Mouse (Mus musculus): ENCODE results near the gene Npepl1.

Gene Npepl1

GRCm38 (mm10) chr2:174110783-174111549 is 817 bp downstream of the Npepl1 start:
- DNase-seq = no peak

DNA sequence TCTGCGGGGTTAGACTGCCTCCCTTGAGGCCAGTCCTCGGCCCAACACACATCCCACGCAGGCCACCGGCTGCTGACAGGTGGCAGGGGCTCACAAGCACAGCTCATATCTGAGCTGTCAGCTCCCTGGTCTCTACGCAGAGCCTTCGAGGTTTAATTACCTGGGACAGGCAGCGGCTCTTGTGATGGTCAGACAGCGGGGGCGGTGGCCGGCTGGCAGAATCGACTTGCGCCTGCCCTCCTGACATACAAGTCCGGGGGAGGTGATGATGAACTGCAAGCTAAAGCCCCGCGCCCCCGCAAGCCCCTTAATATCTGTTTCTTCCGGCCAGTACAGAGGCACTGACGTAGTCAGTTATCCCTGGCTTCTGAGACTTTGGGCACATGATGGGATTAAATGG is 2.8 kb downstream of the Npepl1 start:
- no peak for DNase-seq

DNA sequence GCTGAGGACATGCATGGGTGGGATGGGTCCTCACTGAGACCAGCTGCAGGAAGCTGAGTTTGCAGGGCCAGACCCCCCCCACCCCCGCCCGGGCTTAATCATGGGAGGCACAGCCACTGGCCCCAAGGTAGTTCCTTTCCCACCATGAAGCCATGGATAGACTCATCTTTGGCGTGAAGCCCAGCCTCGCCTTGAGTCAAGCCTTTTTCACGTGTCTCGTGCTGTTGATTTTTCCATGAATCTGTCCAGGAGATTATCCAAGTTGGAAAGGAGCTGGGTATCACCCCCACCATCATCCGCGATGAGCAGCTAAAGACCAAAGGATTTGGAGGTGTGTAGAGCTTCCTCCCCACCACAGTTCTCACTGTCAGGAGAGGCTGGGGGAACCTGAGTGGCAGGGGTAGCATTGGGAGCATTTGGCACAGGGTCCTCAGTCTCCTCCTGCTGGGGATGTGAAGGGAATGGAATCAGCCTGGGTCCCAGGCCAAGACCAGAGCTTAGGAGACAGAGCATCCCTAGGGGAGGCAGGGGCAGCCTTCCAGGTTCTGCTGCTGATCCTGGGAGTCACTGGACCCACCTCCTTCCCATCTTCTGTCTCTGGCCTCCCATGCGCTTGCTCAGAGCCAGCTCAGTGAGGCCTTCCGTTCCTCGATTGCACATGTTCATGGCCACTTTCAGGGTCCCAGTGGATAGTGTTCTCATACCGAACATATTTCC is 4.2 kb downstream of the Npepl1 start:
- DNase-seq = peak; percentile 29

DNA sequence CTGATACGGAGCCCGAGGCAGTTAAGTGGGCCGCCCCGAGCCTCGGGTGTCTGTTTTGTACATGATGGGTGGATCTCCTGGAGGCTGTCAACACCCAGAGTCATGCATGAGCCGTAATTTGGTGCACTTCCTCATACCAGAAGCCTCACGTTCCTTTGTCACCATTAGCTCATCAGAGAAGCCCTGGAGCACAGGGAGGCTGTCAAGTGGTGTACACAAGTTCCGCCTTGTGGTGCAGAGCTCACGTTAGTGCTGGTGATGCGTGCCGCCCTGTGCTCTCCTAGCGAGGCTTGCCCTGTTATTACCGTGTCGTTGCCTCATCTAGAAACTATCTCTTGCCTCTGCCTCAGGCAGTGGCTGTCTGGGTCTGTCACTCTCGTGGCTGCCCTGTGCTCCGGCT is 6.8 kb downstream of the Npepl1 start:
- DNase-seq = no peak

- DNase-seq = no peak
Observed at GRCm38 (mm10) chr2:174118141-174118540, 8.0 kb downstream of the Npepl1 start.

DNA sequence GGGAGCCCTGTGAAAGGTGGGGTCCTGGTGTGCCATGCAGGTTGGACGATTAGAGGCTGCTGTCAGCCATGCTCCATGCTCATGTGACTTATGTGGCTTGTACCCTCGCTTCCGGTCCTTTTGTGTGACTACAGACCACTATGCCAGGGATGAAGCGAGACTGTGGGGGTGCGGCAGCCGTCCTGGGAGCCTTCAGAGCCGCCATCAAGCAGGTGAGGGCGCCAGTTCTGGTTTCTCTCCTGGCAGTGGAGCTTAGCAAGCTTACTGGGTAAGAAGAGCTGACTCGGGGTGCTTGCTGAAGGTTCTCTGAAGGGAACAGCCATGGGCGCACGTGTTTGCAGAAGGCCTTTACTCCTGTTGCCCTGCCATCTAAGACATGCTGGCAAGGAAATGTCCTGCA is 9.1 kb downstream of the Npepl1 start:
- DNase-seq = no peak

- DNase-seq = no peak
Observed at GRCm38 (mm10) chr2:174120631-174121030, 10.5 kb downstream of the Npepl1 start.

DNA sequence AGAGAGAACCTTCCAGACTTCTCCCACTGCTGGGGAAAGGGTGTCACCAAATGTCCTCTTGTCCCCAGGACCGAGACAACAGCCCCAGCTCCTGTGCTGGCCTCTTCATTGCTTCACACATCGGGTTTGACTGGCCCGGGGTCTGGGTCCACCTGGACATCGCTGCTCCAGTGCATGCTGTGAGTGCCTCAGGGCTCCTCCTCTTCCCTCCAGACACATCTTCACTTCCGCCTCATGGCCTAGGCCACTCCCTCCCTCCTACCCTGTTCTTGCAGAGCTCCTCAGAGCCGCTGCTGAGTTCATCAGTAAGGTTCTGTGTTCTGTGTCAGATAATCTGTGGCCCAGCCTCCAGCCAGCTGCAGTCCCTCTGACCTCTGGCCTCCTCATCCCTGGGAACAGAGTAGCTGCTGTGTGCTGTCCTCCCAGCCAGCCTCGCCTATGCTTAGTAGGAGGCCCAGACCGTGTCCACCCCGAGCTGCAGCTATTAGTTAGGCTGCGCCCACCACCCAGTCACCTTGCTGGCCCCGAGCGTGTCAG is 11.3 kb downstream of the Npepl1 start:
- no peak for DNase-seq

GRCm38 (mm10) chr2:174122331-174122730 is 12.2 kb downstream of the Npepl1 start:
- DNase-seq = no peak

- DNase-seq = no peak
Observed at GRCm38 (mm10) chr2:174123731-174124130, 13.6 kb downstream of the Npepl1 start.

- DNase-seq = peak; percentile 85
Observed at GRCm38 (mm10) chr2:174126522-174127375, 16.6 kb downstream of the Npepl1 start.

DNA sequence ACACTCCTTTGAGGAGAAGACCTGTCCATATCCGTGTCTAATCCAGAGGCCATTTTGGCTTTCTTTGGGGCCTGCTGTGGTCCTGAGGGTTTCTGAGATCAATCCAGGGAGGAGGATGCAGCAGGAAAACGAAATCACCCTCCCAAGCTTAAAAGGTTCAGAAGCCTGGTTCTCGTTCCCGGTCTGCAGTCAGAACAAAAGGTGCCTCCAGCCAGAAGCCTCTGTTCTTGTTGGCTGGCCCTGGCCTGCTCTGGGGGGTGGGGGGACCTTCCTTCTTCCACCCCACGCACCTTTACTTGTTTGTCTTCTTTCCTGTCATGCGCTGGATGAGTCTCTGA is 17.2 kb downstream of the Npepl1 start:
- no peak for DNase-seq

- DNase-seq = no peak
Observed at GRCm38 (mm10) chr2:174128926-174129325, 18.8 kb downstream of the Npepl1 start.

- DNase-seq = no peak
Observed at GRCm38 (mm10) chr2:174130468-174131097, 20.4 kb downstream of the Npepl1 start.

DNA sequence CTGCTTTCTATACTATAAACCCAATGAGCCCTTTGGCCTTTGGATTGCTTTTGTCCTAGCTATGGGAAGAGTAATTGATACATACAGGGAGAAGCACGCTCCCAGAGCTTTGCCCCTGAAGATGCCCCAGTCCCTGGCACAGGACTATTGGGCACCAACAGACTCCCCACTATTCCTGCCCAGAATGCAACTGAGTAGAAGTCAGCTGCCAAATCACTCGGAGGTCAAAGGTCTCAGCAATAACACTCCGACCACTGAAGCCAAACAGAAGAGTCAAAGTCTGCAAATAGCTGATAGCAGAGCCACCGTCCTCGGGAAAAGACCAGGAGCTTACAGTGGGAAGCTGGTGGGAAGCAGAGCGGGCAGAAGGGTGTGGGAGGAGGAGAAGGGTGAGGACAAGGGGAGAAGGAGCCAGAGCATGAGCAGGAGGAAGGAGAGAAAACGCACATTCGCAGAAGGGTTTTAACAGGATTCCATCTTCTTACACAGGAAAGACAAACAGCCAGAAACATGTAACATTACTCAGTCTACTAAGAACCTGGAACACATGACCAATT is 22.3 kb downstream of the Npepl1 start:
- DNase-seq = no peak

DNA sequence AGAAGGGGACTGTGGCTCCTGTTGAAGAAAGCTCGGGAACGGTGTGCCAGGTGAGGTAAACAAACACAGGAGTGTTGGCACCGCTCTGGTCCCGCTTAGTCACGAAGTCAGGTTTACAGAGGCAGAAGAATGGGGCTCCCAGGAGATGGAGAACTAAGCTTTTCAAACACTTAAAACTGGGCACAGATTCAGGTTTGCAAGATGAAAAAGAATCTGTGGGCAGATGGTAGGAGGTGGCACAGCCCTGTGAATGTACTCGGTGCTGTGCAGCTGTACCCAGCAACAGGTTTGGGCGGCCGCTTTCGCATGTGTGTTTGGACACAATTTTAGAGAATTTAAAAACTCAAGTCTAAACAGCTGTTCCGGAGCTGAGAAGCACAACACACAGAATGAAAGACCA is 48.9 kb downstream of the Npepl1 start:
- DNase-seq = peak; percentile 75

- no peak for DNase-seq
Observed at GRCm38 (mm10) chr2:174160461-174160860, 50.3 kb downstream of the Npepl1 start.
